ENCODE assay signal across 14 mouse cellular contexts in the genomic region with DNA sequence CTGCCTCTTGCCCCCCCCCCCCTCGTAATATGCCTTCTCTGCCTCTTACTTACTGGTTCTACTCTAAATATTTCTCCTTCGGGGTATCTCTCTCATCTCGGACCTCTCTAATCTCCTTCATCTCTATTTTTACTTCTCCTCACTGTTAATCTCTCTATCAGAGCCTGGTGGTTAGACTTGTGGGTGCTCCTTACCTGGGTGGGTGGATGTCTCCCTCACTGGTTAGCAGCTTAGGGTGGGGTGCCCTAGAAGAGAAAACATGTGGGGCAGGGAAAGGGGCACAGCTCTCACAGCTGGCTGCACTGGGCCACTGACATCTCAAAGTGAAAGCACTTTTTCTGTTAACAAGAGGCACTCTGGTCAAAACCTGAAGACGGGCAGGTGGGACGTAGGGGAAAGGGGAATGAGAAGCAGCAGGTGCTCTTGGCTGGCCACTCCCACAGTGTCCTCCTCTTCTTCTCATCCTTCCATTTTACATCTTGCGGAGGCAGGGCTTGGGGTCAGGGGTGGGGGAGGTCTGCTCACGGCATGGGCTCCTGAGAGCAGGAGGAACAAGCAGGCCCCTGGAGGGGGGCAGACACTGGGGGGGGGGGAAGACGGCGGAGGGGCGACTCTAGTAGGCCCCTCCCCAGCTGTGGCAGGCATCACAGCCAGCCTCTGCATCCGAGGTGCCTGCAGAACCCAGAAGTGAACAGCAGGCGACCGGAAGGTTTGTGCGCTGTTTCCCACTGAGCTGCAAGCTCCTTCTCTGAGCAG. TPM values are rescaled to one million over a fixed set of nuclear protein-coding genes. Genes with fewer than 3 reads are reported as not detected.
DNase-seq lines count a peak whose midpoint lies in the region; ATAC-seq lines count a peak whose summit lies in the region.
"Had no signal": no experiment of that assay in that cellular context is flagged by ENCODE, and none has a peak within 500 bp of the region (broad histone marks: within the 10 kb centered on the region; RNA-seq: fewer than 3 reads in every experiment).

No protein-coding gene starts in this region.

- H3K4me2 ChIP-seq in hindbrain, embryonic 11.5 days (replicated peaks; ENCODE audit: low read depth, low read length), result no peak overlapping the region
- H3K4me2 ChIP-seq: limb, embryonic 13.5 days; lung, embryonic 14.5 days; midbrain, embryonic 12.5 days had no signal

- 0 out of 2 replicates have a peak overlapping the region, but pooled peaks have one; percentile 5 for H3K27ac ChIP-seq in hindbrain, embryonic 10.5 days
- H3K27ac ChIP-seq in hindbrain, embryonic 11.5 days (ENCODE audit: low read depth, low read length), result no peak overlapping the region
- H3K27ac ChIP-seq: limb, embryonic 13.5 days; midbrain, embryonic 12.5 days had no signal

- ATAC-seq in hindbrain, embryonic 11.5 days (ENCODE audit: low FRiP score), result no peak
- ATAC-seq in neutrophil, adult 5-6 weeks (ENCODE audit: extremely low read depth, insufficient number of reproducible peaks, low FRiP score, poor library complexity, severe bottlenecking), result 0 out of 2 replicates have a peak, but pooled peaks have one; percentile 19
- ATAC-seq: forebrain, postnatal 0 days had no signal

- peak; percentile 37 for DNase-seq in adrenal gland, postnatal 14 days
- DNase-seq in adrenal gland, postnatal 36 days, result no peak
- DNase-seq in hindbrain, embryonic 10.5 days (ENCODE audit: low spot score), result no peak
- DNase-seq in hindbrain, embryonic 11.5 days (ENCODE audit: low spot score), result no peak
- DNase-seq in A20 (ENCODE audit: low read depth, low spot score), result peak; percentile 94
- DNase-seq in cerebellum, postnatal 25 days, result no peak
- no peak for DNase-seq in Muller cell, postnatal 12 days (ENCODE audit: inconsistent ontology term)
- DNase-seq: adrenal gland, adult 2 months; forebrain, postnatal 0 days; kidney, adult 18-20 months; lung, embryonic 14.5 days had no signal

- no peak overlapping the region for H3K4me3 ChIP-seq in hindbrain, embryonic 10.5 days
- no peak overlapping the region for H3K4me3 ChIP-seq in hindbrain, embryonic 11.5 days (ENCODE audit: low read depth, low read length)
- H3K4me3 ChIP-seq: limb, embryonic 13.5 days; midbrain, embryonic 12.5 days had no signal

- 0 out of 2 replicates have a peak, but pooled peaks cover 2% of the 10 kb centered on the region for H3K9me3 ChIP-seq in hindbrain, embryonic 10.5 days
- H3K9me3 ChIP-seq in hindbrain, embryonic 11.5 days (ENCODE audit: control insufficient read depth, low read length), result no peaks in the 10 kb centered on the region; the same call in 1 of the 2 replicates

- no peaks in the 10 kb centered on the region for H3K36me3 ChIP-seq in hindbrain, embryonic 10.5 days
- no peaks in the 10 kb centered on the region for H3K36me3 ChIP-seq in hindbrain, embryonic 11.5 days (ENCODE audit: control insufficient read depth, insufficient read depth, low read length)
- H3K36me3 ChIP-seq: limb, embryonic 13.5 days; midbrain, embryonic 12.5 days had no signal

- no peak overlapping the region for H3K9ac ChIP-seq in hindbrain, embryonic 11.5 days (ENCODE audit: low read depth, low read length)
- H3K9ac ChIP-seq: forebrain, postnatal 0 days; limb, embryonic 13.5 days; lung, embryonic 14.5 days; midbrain, embryonic 12.5 days had no signal

- 63% methylated on average over 13 of the region's 14 CpGs for WGBS in hindbrain, embryonic 10.5 days
- WGBS in hindbrain, embryonic 11.5 days, result 71% methylated on average over 11 of the region's 14 CpGs

- H3K4me1 ChIP-seq in hindbrain, embryonic 10.5 days (replicated peaks), result peaks cover 4% of the 10 kb centered on the region; the same call in 1 of the 2 replicates
- H3K4me1 ChIP-seq in hindbrain, embryonic 11.5 days (replicated peaks; ENCODE audit: control insufficient read depth, insufficient read depth, low read length), result no peaks in the 10 kb centered on the region
- H3K4me1 ChIP-seq: limb, embryonic 13.5 days; midbrain, embryonic 12.5 days had no signal

- no peaks in the 10 kb centered on the region for H3K27me3 ChIP-seq in hindbrain, embryonic 10.5 days (ENCODE audit: insufficient read depth, poor library complexity, severe bottlenecking)
- H3K27me3 ChIP-seq in hindbrain, embryonic 11.5 days (ENCODE audit: control insufficient read depth, insufficient read depth, low read length), result no peaks in the 10 kb centered on the region
- H3K27me3 ChIP-seq: limb, embryonic 13.5 days; midbrain, embryonic 12.5 days had no signal

RNA-seq across cellular contexts. Expression of gene Tlr1, which starts 27.7 kb away (rescaled TPM):
- total RNA-seq in adrenal gland, postnatal 14 days (2021), result 0.85 and 3.4 TPM in 2 replicates
- total RNA-seq in adrenal gland, postnatal 36 days (2021), result 1 to 10 TPM in 1 of 2 experiments, under 1 TPM in 1; 0.79 to 1.8 TPM
- 0.15 and 0.52 TPM in 2 replicates for polyA plus RNA-seq in hindbrain, embryonic 10.5 days (2016; fragmentation: Nextera tagmentation; extraction: Ambion mirVana)
- 0.46 and 0.60 TPM in 2 replicates for polyA plus RNA-seq in hindbrain, embryonic 11.5 days (2014; fragmentation: Nextera tagmentation; extraction: Ambion mirVana)
- 84.2 and 96.3 TPM in 2 replicates for total RNA-seq in neutrophil, adult 5-6 weeks (2017)

RNA-seq across cellular contexts. Expression of gene Tlr6, which starts 54.2 kb away (rescaled TPM):
- total RNA-seq in adrenal gland, postnatal 14 days (2021), result 0.85 and 2.3 TPM in 2 replicates
- 1 to 10 TPM; 1.4 to 1.8 TPM for total RNA-seq in adrenal gland, postnatal 36 days (2021)
- polyA plus RNA-seq in hindbrain, embryonic 10.5 days (2016; fragmentation: Nextera tagmentation; extraction: Ambion mirVana), result 0.24 and 0.29 TPM in 2 replicates
- 0.77 and 1.1 TPM in 2 replicates for polyA plus RNA-seq in hindbrain, embryonic 11.5 days (2014; fragmentation: Nextera tagmentation; extraction: Ambion mirVana)
- 31.0 and 37.8 TPM in 2 replicates for total RNA-seq in neutrophil, adult 5-6 weeks (2017)

Comparison
In these comparisons a context has a peak if more than half of its experiments do, and no peak if none do; other contexts are left out.
1. DNase-seq: peak in adrenal gland, postnatal 14 days (single experiment) and A20 (single experiment); none in adrenal gland, postnatal 36 days (0 of 2), hindbrain, embryonic 10.5 days (single experiment), hindbrain, embryonic 11.5 days (single experiment), cerebellum, postnatal 25 days (0 of 2) and Muller cell, postnatal 12 days (single experiment).
2. RNA of gene Tlr1, which starts 27.7 kb away (total RNA-seq): 84.2 to 96.3 TPM in neutrophil, adult 5-6 weeks; 0.79 to 1.8 TPM in adrenal gland, postnatal 36 days and 0.85 to 3.4 TPM in adrenal gland, postnatal 14 days; every median in the first group is over 10 times any median in the second.